Mouse (Mus musculus): ENCODE results near the gene Arhgap40.

GRCm38 (mm10) chr2:158512528-158512927, at the start of gene Arhgap40:
- TF ChIP-seq CTCF (IDR thresholded peaks at IDR 0.05; ENCODE audit: control insufficient read depth, insufficient read depth, low read length): no peak
- no peak for TF ChIP-seq POLR2A (IDR thresholded peaks at IDR 0.05; ENCODE audit: borderline replicate concordance, control insufficient read depth, low read depth, low read length)

Measured in bone marrow, adult 2 months (tissue).